10 mouse cellular contexts compared by ENCODE assay signal in genomic region chr1:43224171-43224570, GRCm38 (mm10). TPM values are rescaled to one million over a fixed set of nuclear protein-coding genes. Genes with fewer than 3 reads are reported as not detected.
DNase-seq lines count a peak whose midpoint lies in the region; ATAC-seq and TF ChIP-seq lines count a peak whose summit lies in the region.
"Had no signal": no experiment of that assay in that cellular context is flagged by ENCODE, and none has a peak within 500 bp of the region (broad histone marks: within the 10 kb centered on the region; RNA-seq: fewer than 3 reads in every experiment).

No protein-coding gene starts in this region.

- no peak for TF ChIP-seq CTCF in heart, postnatal 0 days (IDR thresholded peaks at IDR 0.05; ENCODE audit: low read depth)
- TF ChIP-seq CTCF in kidney, postnatal 0 days (IDR thresholded peaks at IDR 0.05; ENCODE audit: low read depth): no peak
- no peak for TF ChIP-seq CTCF in layer of hippocampus, adult 2 months (conservative IDR thresholded peaks at IDR 0.05)

- TF ChIP-seq EP300 in heart, postnatal 0 days (IDR thresholded peaks at IDR 0.05; ENCODE audit: low read depth): no peak

- H3K4me2 ChIP-seq in heart, postnatal 0 days (ENCODE audit: low read depth, low read length): no peak overlapping the region
- H3K4me2 ChIP-seq in kidney, postnatal 0 days (ENCODE audit: low read length): no peak overlapping the region
- H3K4me2 ChIP-seq: forebrain, embryonic 12.5 days had no signal

- DNase-seq in heart, postnatal 0 days (ENCODE audit: low spot score): peak; percentile 27
- DNase-seq in heart, postnatal 25 days (ENCODE audit: low spot score): no peak
- peak; percentile 48 for DNase-seq in kidney, postnatal 0 days (ENCODE audit: low spot score)
- peak; percentile 9 to 26 for DNase-seq in spleen, adult 18-20 months
- no peak for DNase-seq in adrenal gland, postnatal 4 days (ENCODE audit: low spot score in 2 of 2)
- no peak for DNase-seq in layer of hippocampus, adult 2 months (ENCODE audit: low spot score in 2 of 2)
- no peak for DNase-seq in right cerebral cortex, postnatal 14 days

- no peak overlapping the region for H3K9ac ChIP-seq in heart, postnatal 0 days (replicated peaks; ENCODE audit: low read depth, low read length)
- H3K9ac ChIP-seq in kidney, postnatal 0 days (ENCODE audit: low read depth, low read length): no peak overlapping the region
- H3K9ac ChIP-seq: forebrain, embryonic 12.5 days had no signal

- H3K36me3 ChIP-seq in heart, postnatal 0 days (replicated peaks; ENCODE audit: control insufficient read depth, insufficient read depth, low read length): no peaks in the 10 kb centered on the region
- H3K36me3 ChIP-seq in kidney, postnatal 0 days (ENCODE audit: insufficient read depth, low read length): no peaks in the 10 kb centered on the region
- H3K36me3 ChIP-seq: forebrain, embryonic 12.5 days; hindbrain, embryonic 10.5 days had no signal

- no peak overlapping the region for H3K4me3 ChIP-seq in heart, postnatal 0 days (ENCODE audit: low read depth, low read length)
- no peak overlapping the region for H3K4me3 ChIP-seq in kidney, postnatal 0 days (replicated peaks; ENCODE audit: low read depth, low read length)
- H3K4me3 ChIP-seq in layer of hippocampus, adult 2 months: no peak overlapping the region
- H3K4me3 ChIP-seq: forebrain, embryonic 12.5 days; hindbrain, embryonic 10.5 days had no signal

- 43% methylated on average over 2 of the region's 2 CpGs for WGBS in heart, postnatal 0 days
- 15% methylated on average over 2 of the region's 2 CpGs for WGBS in kidney, postnatal 0 days

- no peaks in the 10 kb centered on the region for H3K9me3 ChIP-seq in heart, postnatal 0 days (replicated peaks; ENCODE audit: control insufficient read depth, low read length)
- H3K9me3 ChIP-seq in kidney, postnatal 0 days (replicated peaks; ENCODE audit: low read length): no peaks in the 10 kb centered on the region
- H3K9me3 ChIP-seq: forebrain, embryonic 12.5 days; hindbrain, embryonic 10.5 days had no signal

- no peak overlapping the region for H3K27ac ChIP-seq in heart, postnatal 0 days (ENCODE audit: low read depth)
- H3K27ac ChIP-seq in kidney, postnatal 0 days: peak overlapping the region; percentile 89
- no peak overlapping the region for H3K27ac ChIP-seq in layer of hippocampus, adult 2 months
- H3K27ac ChIP-seq: forebrain, embryonic 12.5 days; hindbrain, embryonic 10.5 days had no signal

- ATAC-seq in heart, postnatal 0 days (ENCODE audit: insufficient read depth, low read depth): 0 out of 2 replicates have a peak, but pooled peaks have one; percentile 33
- peak; percentile 98 for ATAC-seq in activated CD4-positive, CD25-positive, alpha-beta regulatory T cell, adult 4 months
- ATAC-seq in kidney, postnatal 0 days (replicated peaks; ENCODE audit: low FRiP score, low read depth): peak; percentile 33; the same call in 1 of the 2 replicates

- no peaks in the 10 kb centered on the region for H3K27me3 ChIP-seq in heart, postnatal 0 days (ENCODE audit: control insufficient read depth, insufficient read depth, low read length)
- H3K27me3 ChIP-seq in kidney, postnatal 0 days (ENCODE audit: insufficient read depth, low read length): no peaks in the 10 kb centered on the region
- H3K27me3 ChIP-seq: forebrain, embryonic 12.5 days had no signal

- H3K4me1 ChIP-seq in heart, postnatal 0 days (ENCODE audit: control insufficient read depth, insufficient read depth): 0 out of 2 replicates have a peak, but pooled peaks cover 12% of the 10 kb centered on the region
- H3K4me1 ChIP-seq in kidney, postnatal 0 days (replicated peaks; ENCODE audit: insufficient read depth, low read length): peaks cover 3% of the 10 kb centered on the region; the same call in 1 of the 2 replicates
- H3K4me1 ChIP-seq: forebrain, embryonic 12.5 days; hindbrain, embryonic 10.5 days had no signal

- intact Hi-C loops in heart, postnatal 25 days (cut with DNase I): no loop called here

RNA-seq across cellular contexts. Expression of gene Fhl2, which starts 27.4 kb away (rescaled TPM):
- 2,555 and 2,942 TPM in 2 replicates for total RNA-seq in heart, postnatal 0 days (2014; rRNA removed; ENCODE audit: low replicate concordance)
- polyA plus RNA-seq in heart, postnatal 0 days (2015; fragmentation: Nextera tagmentation; extraction: Ambion mirVana): 974 and 1,129 TPM in 2 replicates
- total RNA-seq in heart, postnatal 25 days (2021): 1,000 to 10,000 TPM; 2,139 to 2,275 TPM
- 1 to 10 TPM; 3.0 to 3.3 TPM for polyA plus RNA-seq in activated CD4-positive, CD25-positive, alpha-beta regulatory T cell, adult 4 months (2017; shearing (Covaris generic))
- polyA plus RNA-seq in kidney, postnatal 0 days (2015; fragmentation: Nextera tagmentation; extraction: Ambion mirVana): 135 and 145 TPM in 2 replicates
- total RNA-seq in adrenal gland, postnatal 4 days (2021): 10 to 100 TPM; 31.3 to 36.9 TPM
- total RNA-seq in layer of hippocampus, adult 2 months (2021): 10 to 100 TPM; 33.6 to 38.6 TPM

Comparison
In these comparisons a context has a peak if more than half of its experiments do, and no peak if none do; other contexts are left out.
1. DNase-seq: peak in heart, postnatal 0 days (single experiment), kidney, postnatal 0 days (single experiment) and spleen, adult 18-20 months (2 of 2); none in heart, postnatal 25 days (single experiment), adrenal gland, postnatal 4 days (0 of 2), layer of hippocampus, adult 2 months (0 of 2) and right cerebral cortex, postnatal 14 days (single experiment).
2. ATAC-seq: peak in every context shown above with its lines; median percentile 98 in activated CD4-positive, CD25-positive, alpha-beta regulatory T cell, adult 4 months; 33 in heart, postnatal 0 days; 33 in kidney, postnatal 0 days.
3. RNA of gene Fhl2, which starts 27.4 kb away (total RNA-seq): 2,555 to 2,942 TPM in heart, postnatal 0 days and 2,139 to 2,275 TPM in heart, postnatal 25 days; 33.6 to 38.6 TPM in layer of hippocampus, adult 2 months and 31.3 to 36.9 TPM in adrenal gland, postnatal 4 days; every median in the first group is over 10 times any median in the second.